Mouse (Mus musculus) ES-Bruce4 (cell line): ENCODE measurements around the gene Ly6g5c.

Source experiments
- EP300 ChIP-seq: IDR thresholded peaks from 2 replicates; pipeline ENCODE4 v1.6.1; 2011; ENCODE audit warnings: low read depth, low read length; ENCODE audit not compliant: insufficient read depth
- POLR2A ChIP-seq: IDR thresholded peaks from one replicate; pipeline ENCODE4 v1.8.1; 2011; ENCODE audit warnings: low read length; ENCODE audit not compliant: insufficient read depth

DNA sequence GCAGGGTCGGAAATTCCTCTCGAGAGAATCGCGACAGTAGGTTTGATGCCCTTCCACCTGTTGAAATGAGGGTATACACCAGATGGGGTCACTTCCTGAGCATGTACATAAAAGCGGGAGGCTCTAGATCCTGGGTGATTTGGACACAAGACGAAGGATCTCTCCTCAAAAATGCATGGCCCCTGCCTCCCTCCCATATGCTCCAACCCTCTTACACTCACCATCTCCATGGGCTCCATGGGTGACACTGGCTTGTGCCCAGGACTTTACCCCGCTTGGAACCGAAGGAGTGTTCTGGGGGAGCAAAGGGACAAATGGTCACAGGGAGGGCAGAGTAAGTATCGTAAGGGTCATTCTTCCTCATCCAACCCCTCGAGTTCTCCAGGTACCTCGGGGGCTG is 53.3 kb downstream of the Ly6g5c start:
- TF ChIP-seq EP300: no peak
- TF ChIP-seq POLR2A: no peak
